Mouse (Mus musculus) kidney, adult 11 months (tissue): ENCODE measurements around the gene Gjb4.
A peak's percentile ranks its signal among the peaks of the same experiment; 100 is the strongest.

Experiments used
- DNase-seq: peaks from one replicate; pipeline ENCODE4 v3.0.0; 2022

Gjb4 gene

DNA sequence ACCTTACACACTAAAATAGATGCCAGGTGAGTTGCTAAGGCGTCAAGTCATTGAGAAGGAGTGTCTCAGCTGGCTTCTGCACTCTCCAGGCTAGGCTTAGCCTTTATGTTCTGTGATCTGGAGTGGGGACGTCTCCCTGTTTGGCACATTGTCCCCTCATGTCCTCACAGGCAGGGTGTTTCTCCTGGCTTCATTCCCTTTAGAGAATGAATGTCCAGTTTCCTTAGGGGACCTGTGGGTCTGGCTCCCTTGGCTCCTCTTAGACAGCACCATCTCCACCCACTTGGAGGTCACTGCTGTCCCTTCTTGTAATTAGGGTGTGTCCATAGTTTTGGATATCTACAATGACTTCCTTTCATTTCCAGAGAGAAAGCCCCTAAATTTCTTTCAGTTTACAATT is 47.0 kb downstream of the Gjb4 start:
- no peak for DNase-seq

DNA sequence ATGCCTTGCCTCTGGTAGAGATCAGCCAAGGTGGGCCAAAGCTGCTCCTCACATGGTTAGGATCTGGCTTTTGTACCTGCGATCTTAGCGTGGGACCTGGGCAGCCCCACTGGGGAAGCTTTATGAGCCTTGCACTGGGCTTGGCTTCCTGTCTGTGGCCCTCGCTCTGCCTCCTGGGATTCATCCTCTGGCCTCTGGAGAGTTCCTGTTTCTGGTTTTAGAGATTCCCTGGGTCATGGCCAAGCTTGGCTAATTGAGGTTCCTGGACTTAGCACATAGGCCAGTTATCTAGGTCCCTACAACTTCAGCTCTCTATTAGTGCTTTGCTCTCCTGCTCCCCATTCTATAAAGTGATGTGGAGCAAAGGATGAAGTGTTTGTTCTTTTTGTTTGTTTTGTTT is 50.1 kb downstream of the Gjb4 start:
- DNase-seq, result peak; percentile 35
